Mouse (Mus musculus) layer of hippocampus, adult 8-10 months (tissue): ENCODE measurements around the gene Ddx27. TPM values are rescaled to one million over a fixed set of nuclear protein-coding genes. Genes with fewer than 3 reads are reported as not detected.

ENCODE experiments used
- DNase-seq, 2 experiments: peaks; one replicate each; pipeline ENCODE4 v3.0.0; 2022; ENCODE audit warnings: low spot score in 2 of 2
- total RNA-seq, 4 experiments: library from RNA; stranded (reverse); gene quantifications; 2 replicates each; pipeline ENCODE4 v1.2.4; 2022

Gene Ddx27
- total RNA-seq, 4 experiments from 2014 or later, result 30.4 to 34.8 (median 33.5) TPM

- DNase-seq, result peak; percentile 79 to 83
These were observed 47.5 kb downstream of the Ddx27 start for GRCm38 (mm10) chr2:167062497-167062911.

DNA sequence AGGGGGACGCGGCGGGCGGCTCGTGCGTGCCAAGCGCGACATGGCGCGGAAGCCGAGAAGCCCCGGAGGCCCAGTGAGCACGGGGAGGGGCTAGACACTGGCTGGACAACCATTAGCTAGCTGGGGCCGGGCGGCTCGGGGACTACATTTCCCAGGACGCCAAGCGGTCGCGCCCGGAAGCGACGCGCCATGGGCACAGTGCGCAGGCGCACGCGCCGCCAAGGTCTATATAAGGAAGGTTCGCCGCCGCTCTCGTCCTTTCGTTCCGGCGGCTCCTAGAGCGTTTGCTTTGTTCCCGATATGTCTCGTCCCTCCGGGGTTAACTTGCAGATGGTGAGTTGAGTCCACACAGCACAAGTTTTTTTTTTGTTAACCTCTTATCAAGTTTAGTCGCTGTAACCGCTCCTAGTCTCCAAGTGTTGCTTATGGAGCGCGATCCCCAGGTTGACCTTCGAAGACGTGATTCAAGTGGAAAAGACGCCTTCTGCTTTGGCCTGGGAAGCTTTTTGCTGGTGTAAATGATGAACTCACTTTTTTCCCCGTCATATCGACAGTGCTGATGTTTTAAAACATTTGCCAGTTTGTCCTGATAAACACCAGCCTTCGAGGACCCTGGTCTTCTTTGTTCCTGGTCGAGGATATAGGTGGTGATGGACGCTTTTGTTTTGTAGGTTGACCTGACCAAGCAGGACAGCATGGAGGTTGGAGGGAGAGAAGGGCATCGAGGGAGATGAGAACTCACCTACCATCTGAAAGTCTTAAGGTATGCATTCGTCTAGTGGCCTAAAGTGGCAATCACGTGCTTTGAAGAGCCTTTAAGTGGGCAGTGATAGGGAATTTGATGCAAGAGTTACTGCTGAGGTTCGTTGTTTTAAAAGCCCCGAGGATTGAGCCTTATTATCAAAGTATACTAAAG is 48.2 kb downstream of the Ddx27 start, which contains the start of gene Znfx1:
Znfx1 (minus strand) TSS at position 51 of the 916 bp plus-strand sequence.
- DNase-seq, result peak; percentile 93 to 97

GRCm38 (mm10) chr2:167063906-167064496 is 49.0 kb downstream of the Ddx27 start:
- DNase-seq, result no peak

DNA sequence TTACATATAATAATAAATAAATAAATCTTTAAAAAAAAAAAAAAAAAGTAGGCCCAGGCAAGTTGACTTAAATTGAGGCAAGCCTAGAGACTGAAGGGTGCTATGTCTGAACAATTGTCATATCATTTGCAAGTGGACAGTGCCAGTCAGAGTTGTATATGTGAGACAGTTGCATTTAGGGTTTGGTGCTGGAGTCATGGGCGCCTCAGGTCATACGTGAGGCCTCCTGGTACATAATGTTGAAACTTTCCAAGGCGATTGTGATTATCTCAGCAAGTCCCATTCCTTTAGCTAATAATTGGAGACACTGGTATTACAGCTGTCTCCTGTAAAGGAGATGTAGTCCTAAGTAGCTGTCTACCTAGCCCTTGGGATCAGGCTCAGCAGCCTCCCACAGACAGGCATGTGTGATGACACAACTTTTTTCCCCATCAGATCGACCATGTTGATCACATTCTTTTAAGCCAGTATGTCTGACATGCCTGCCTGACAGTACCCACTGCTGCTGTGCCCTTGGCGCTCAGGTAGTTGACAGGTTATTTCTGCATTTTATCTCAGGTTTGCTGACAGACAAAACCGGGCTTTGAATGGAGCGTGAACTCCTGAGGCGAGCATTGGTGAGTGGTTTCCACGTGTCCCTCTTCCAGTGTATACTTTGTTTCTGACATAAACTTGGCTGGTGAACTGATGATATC is 49.8 kb downstream of the Ddx27 start:
- DNase-seq, result no peak

DNA sequence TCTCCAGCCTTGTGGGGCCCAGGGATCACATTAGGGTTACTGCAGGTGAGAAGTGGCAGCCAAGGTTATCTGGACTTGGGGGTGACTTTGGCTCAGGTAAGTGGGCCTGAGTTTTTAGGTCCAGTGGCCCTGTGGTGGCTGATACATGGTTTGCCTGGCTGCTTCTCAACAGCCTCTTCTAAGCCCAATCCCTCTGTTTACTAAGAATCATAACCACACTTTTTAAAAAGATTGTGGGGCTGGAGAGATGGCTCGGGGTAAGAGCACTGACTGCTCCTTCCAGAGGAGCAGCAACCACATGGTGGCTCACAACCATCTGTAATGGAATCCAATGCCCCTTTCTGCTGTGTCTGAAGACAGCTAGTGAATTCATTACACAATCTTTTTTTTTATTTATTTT is 51.0 kb downstream of the Ddx27 start:
- no peak for DNase-seq

DNA sequence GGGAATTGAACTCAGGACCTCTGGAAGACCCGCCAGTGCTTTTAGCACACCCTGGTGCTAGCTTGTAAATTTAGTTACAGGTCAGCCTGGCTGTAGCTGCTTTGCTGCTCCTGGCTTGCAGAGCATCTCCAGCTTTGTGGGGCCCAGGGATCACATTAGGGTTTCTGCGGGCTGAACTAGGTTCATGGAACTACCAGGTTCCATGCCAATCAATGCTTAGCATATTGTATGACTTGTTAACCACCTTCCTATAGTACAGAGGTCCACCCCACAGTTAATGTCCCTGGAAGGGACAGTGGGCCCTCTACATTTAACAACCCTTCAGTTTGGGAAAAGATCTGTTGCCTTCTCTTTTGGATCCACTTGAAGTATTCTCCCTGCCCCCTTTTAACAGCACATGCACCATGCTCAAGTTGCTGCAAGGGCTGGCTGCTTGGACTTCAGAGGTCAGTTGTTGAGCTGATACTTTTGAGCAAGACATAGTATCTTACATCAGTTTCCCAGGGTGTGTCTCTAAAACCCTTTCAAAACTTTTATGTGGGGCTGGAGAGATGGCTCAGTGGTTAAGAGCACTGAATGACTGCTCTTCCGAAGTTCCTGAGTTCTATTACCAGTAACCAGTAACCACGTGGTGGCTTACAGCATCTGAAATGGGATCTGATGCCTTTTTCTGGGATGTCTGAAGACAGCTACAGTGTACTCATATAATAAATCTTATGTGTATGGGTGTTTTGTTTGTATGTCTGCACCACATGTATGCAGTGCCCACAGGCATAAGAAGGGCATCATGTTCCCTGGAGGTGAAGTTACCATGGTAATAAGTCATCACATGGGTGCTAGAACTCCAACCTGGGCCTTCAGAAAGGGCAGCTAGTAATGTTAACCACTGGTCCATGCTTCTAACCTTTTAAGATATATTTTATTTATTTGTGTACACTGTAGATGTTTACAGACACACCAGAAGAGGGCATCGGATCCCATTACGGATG is 51.8 kb downstream of the Ddx27 start:
- no peak for DNase-seq

GRCm38 (mm10) chr2:167067575-167067974 is 52.6 kb downstream of the Ddx27 start:
- DNase-seq, result no peak

- DNase-seq, result no peak
These were observed 55.3 kb downstream of the Ddx27 start for GRCm38 (mm10) chr2:167070341-167070740.

DNA sequence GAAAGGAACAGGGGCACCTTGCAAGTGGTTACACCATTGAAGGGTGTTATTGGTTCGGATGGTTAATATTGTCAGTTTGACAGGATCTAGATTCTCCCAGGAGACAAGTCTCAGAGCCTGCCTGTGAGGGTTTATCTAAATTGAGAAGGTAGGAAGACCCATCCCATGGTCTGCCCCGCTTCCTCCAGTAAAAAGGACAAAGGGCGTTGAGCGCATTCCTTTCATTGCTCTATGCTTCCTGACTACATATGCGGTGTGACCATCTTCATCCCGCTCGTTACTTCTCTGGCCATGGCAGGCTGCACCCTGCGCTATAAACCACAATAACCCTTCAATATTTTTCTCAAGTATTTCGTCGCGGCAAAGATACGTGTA is 56.3 kb downstream of the Ddx27 start:
- no peak for DNase-seq

DNA sequence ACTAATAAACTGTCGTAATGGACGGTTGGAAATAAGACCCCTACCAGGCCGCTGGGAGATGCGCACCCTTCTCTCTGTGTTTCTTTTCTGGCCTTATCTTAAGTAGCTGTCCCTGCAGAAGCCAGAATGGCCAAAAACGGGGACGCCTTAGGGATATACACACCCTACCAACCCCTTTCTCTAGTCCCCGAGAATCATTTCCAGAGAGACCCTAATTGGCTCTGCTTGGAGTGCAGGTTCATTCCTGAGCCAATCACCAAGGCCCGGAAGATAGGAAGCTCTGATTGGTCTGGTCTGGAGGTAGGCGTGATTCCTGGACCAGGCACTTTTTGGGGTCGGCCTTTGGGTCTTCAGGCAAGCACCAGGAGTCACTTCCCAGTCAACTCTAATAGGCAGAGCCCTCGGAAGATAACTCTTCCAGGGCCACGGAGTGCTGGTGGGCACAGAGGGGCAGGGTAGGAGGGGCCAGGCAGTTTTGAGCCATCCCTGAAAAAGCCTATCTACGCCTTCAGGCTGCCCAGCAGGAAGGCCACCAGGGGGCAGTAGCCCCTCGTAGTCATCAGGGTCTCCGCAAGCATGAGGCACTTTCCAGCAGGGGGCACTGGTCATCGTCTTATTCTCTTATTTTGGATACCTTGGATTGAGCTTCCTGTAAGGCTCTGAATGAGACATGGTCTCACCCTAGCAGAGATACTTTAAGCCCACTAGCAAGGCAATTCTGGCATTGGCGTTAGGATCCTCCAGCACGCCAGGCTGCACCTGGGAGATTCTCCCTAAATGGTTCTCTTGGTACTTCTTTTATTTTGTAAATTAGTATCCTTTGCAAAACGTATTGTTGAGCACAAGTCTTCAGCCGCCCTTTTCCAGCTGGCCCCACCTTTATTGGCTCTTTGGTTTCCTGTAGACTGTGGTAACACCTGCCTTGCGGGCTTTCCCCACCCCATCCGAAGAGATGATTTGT is 56.9 kb downstream of the Ddx27 start:
- peak; percentile 92 to 98 for DNase-seq

DNA sequence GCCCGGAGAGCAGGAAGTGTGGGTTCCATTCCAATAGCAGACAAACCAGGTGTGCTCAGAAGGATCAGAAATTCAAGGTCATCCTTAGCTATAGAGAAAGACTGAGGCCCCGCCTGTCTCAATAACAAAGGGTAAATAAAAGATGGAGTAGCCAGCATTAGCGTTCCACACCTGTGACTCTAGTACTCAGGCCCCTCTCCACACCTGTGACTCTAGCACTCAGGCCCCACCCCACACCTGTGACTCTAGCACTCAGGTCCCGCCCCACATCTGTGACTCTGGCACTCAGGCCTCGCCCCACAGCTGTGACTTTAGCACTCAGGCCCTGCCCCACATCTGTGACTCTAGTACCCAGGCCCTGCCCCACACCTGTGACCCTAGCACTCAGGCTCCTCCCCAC is 59.6 kb downstream of the Ddx27 start:
- DNase-seq, result no peak

DNA sequence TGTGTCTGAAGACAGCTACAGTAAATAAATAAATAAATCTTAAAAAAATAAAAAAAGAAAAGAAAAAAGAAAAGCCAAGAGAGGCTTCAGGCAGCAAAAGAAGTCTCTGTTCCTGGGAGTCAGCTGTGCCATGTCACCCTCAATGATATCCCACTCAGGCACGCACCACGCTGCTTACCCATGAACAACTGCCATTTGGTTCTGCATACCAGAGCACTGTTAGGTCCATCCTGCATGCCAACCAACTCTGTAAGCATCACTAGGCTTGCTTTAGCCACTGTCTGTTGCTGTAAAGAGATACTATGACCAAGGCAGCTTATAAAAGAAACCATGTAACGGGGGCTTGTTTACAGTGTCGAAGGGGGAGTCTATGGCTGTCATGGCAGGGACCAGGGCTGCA is 61.4 kb downstream of the Ddx27 start:
- no peak for DNase-seq

DNA sequence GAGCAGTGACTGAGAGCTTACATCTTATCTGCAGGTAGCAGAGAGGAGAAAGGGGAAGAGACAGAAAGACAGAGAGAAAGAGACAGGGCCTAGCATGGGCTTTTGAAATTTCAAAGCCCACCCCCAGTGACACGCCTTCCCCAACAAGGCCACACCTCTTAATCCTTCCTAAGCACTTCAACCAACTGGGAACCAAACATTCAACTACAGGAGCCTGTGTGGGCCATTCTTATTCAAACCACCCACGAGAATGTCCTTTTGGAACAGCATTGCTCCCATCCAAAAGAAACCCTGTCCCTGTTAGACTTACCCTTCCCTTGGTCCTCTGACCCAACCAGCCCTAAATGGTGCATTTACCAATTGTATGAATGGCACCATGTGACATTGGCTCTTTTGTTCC is 61.8 kb downstream of the Ddx27 start:
- DNase-seq, result no peak

- no peak for DNase-seq
These were observed 62.4 kb downstream of the Ddx27 start for GRCm38 (mm10) chr2:167077199-167077962.

GRCm38 (mm10) chr2:167078486-167078885 is 63.5 kb downstream of the Ddx27 start:
- no peak for DNase-seq

DNA sequence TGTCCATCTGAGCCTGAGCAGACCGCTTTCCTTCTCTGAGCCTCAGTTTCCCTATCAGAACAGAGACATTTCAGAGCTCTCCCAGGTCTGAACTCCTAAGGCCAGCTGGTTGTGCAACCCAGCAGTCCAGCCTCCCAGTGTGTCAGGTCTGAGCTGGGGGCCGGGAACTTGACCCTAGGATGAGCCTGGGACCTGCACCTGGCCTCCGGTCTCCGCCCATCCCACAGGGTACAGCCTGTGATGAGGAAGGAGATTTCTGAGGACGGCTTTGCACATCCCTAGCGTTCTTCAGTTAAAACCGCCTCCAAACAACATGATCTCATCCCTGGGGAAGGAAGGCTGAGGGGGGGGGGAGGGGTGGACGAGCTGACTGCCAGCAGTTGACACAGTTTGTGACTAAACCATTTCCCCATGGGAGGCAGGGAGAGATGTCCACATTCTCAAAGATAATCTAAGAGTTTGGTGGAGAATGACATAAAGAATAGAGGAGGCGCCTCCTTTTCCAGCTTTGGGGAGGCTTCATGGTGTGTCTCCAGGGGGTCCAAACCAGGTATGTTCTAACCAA is 64.0 kb downstream of the Ddx27 start:
- DNase-seq, result no peak

DNA sequence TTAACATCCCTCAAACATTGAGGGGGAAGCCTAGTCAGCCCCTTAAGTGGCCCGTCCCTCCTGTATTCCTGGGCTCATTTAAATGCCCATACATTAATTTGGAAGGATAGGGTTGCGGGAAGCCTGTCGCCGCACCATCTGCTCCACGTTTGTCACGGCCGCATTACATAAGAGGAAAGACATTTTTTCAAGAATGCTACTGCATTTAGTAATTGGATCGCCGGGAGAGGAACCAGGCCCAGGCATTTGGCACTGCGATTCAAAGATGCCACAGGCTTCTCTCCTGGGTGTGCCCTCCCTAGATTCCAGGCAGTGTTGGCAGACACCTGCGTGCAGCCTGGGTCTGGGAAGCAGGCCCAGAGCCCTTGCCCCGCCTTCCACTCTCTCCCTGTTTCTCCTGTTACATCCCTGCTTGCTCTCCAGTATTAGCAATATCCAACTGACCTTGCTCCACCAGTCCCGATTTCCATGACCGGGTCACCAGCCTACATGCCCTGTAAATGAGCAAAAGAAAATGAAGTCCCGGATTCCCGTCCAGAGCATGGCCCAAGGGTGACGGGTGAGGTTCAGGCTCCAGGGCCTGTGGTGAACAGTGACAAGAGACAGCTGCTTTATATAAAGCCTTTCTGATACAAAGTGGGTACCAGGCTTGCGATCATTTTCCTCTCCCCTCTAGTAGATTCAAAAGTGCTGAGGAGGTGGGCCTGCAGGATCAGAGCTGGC is 64.7 kb downstream of the Ddx27 start:
- peak; percentile 76 to 78 for DNase-seq

GRCm38 (mm10) chr2:167080387-167080786 is 65.4 kb downstream of the Ddx27 start:
- DNase-seq, result no peak
